Mouse (Mus musculus) ES-Bruce4 (cell line): ENCODE measurements at regions not wholly inside any gene's neighbourhood (a gene's known extent, or its start where the extent isn't known, plus 50 kb on each side); places are given as distances from the start of the nearest gene placed in this dataset.

Experiments
- H3K27ac ChIP-seq: 2 replicates; pipeline ENCODE4 v1.5.1; 2012; ENCODE audit warnings: low read length, inconsistent platforms; ENCODE audit not compliant: insufficient read depth
- H3K27me3 ChIP-seq: 2 replicates; pipeline ENCODE4 v1.6.1; 2012; ENCODE audit warnings: mild to moderate bottlenecking, low read length, inconsistent platforms; ENCODE audit not compliant: control insufficient read depth, poor library complexity, insufficient read depth, severe bottlenecking
- H3K36me3 ChIP-seq: 2 replicates; pipeline ENCODE4 v1.6.1; 2012; ENCODE audit warnings: inconsistent platforms, mild to moderate bottlenecking, low read length, moderate library complexity; ENCODE audit not compliant: control insufficient read depth, poor library complexity, insufficient read depth, severe bottlenecking
- H3K4me1 ChIP-seq: one replicate; pipeline ENCODE4 v1.8.1; 2011; ENCODE audit warnings: low read length; ENCODE audit not compliant: control insufficient read depth, insufficient read depth
- H3K4me3 ChIP-seq: 2 replicates; pipeline ENCODE4 v1.5.1; 2011; ENCODE audit warnings: low read depth, mild to moderate bottlenecking, low read length
- H3K9ac ChIP-seq: 2 replicates; pipeline ENCODE4 v1.6.1; 2012; ENCODE audit warnings: low read depth, mild to moderate bottlenecking, inconsistent platforms; ENCODE audit not compliant: poor library complexity, severe bottlenecking
- H3K9me3 ChIP-seq: replicated peaks from 2 replicates; pipeline ENCODE4 v1.6.1; 2012; ENCODE audit warnings: mild to moderate bottlenecking, low read length, inconsistent platforms; ENCODE audit not compliant: control insufficient read depth, poor library complexity, insufficient read depth, severe bottlenecking
- CTCF ChIP-seq: IDR thresholded peaks from one replicate; pipeline ENCODE4 v1.8.1; 2011; ENCODE audit warnings: low read depth, low read length
- EP300 ChIP-seq: IDR thresholded peaks from 2 replicates; pipeline ENCODE4 v1.6.1; 2011; ENCODE audit warnings: low read depth, low read length; ENCODE audit not compliant: insufficient read depth
- POLR2A ChIP-seq: IDR thresholded peaks from one replicate; pipeline ENCODE4 v1.8.1; 2011; ENCODE audit warnings: low read length; ENCODE audit not compliant: insufficient read depth

GRCm38 (mm10) chr17:82946083-82946482, 269.0 kb upstream of the Pkdcc start:
- TF ChIP-seq EP300 (no peak), CTCF (no peak), POLR2A (no peak)

GRCm38 (mm10) chr17:82949794-82950193, 265.3 kb upstream of the Pkdcc start:
- TF ChIP-seq CTCF (no peak), POLR2A (no peak), EP300 (no peak)
- no peaks in the 10 kb centered on the region for H3K9me3 ChIP-seq
- no peaks in the 10 kb centered on the region for H3K27me3 ChIP-seq
- no peak overlapping the region for H3K27ac ChIP-seq
- no peaks in the 10 kb centered on the region for H3K36me3 ChIP-seq
- no peak overlapping the region for H3K9ac ChIP-seq
- H3K4me3 ChIP-seq: no peak overlapping the region
- no peaks in the 10 kb centered on the region for H3K4me1 ChIP-seq

More at GRCm38 (mm10) chr17:82946083-82946482, 269.0 kb upstream of the Pkdcc start:
- Histone ChIP-seq H3K27me3 (no peaks in the 10 kb centered on the region), H3K4me1 (no peaks in the 10 kb centered on the region), H3K36me3 (no peaks in the 10 kb centered on the region), H3K9me3 (no peaks in the 10 kb centered on the region), H3K4me3 (no peak overlapping the region), H3K9ac (no peak overlapping the region), H3K27ac (no peak overlapping the region)

GRCm38 (mm10) chr17:82950268-82950667, 264.8 kb upstream of the Pkdcc start:
- Histone ChIP-seq H3K9ac (no peak overlapping the region), H3K27ac (no peak overlapping the region), H3K9me3 (no peaks in the 10 kb centered on the region), H3K4me3 (no peak overlapping the region), H3K27me3 (no peaks in the 10 kb centered on the region), H3K4me1 (no peaks in the 10 kb centered on the region), H3K36me3 (no peaks in the 10 kb centered on the region)
- TF ChIP-seq EP300: no peak
- no peak for TF ChIP-seq CTCF
- no peak for TF ChIP-seq POLR2A

GRCm38 (mm10) chr17:82957409-82957808, 257.7 kb upstream of the Pkdcc start:
- no peaks in the 10 kb centered on the region for H3K36me3 ChIP-seq
- H3K4me3 ChIP-seq: no peak overlapping the region
- no peak overlapping the region for H3K27ac ChIP-seq
- H3K9ac ChIP-seq: no peak overlapping the region
- no peak for TF ChIP-seq EP300
- TF ChIP-seq CTCF: no peak
- no peak for TF ChIP-seq POLR2A
- H3K4me1 ChIP-seq: no peaks in the 10 kb centered on the region
- no peaks in the 10 kb centered on the region for H3K9me3 ChIP-seq
- H3K27me3 ChIP-seq: no peaks in the 10 kb centered on the region

GRCm38 (mm10) chr17:82963374-82963773, 251.7 kb upstream of the Pkdcc start:
- no peaks in the 10 kb centered on the region for H3K4me1 ChIP-seq
- TF ChIP-seq CTCF: no peak
- no peak for TF ChIP-seq EP300
- TF ChIP-seq POLR2A: no peak
- H3K4me3 ChIP-seq: no peak overlapping the region
- H3K27ac ChIP-seq: no peak overlapping the region
- no peaks in the 10 kb centered on the region for H3K27me3 ChIP-seq
- H3K9me3 ChIP-seq: no peaks in the 10 kb centered on the region
- no peak overlapping the region for H3K9ac ChIP-seq
- no peaks in the 10 kb centered on the region for H3K36me3 ChIP-seq

DNA sequence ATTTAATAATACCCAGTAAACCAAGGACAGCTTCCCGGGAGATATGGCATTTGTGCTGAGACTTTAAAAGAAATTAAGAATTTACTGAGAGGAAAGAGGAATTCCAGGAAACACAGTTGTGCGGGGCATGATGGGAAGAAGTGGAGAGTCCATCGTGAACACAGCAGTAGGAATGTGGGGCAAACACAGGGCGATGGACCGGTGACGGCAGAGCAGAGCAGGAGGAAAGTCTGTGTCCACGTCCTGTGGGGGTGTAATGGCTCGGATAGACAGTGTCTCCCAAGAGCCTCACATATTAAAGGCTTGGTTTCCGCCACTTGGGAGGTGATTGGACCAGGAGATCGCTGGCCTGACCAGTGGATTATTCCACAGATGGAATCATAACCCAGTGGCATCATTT, 215.4 kb upstream of the Pkdcc start:
- TF ChIP-seq CTCF: no peak
- no peak for TF ChIP-seq POLR2A
- TF ChIP-seq EP300: no peak
- Histone ChIP-seq H3K9me3 (no peaks in the 10 kb centered on the region), H3K4me1 (no peaks in the 10 kb centered on the region), H3K27ac (no peak overlapping the region), H3K36me3 (no peaks in the 10 kb centered on the region), H3K4me3 (no peak overlapping the region), H3K9ac (no peak overlapping the region), H3K27me3 (no peaks in the 10 kb centered on the region; the same call in 1 of the 2 replicates)
